Mouse (Mus musculus): ENCODE data around the gene Vtn. TPM values are rescaled to one million over a fixed set of nuclear protein-coding genes. Genes with fewer than 3 reads are reported as not detected.

Vtn gene
- polyA plus RNA-seq, 1 experiment from 2014 or later = 115 TPM

GRCm38 (mm10) chr11:78536080-78536689 lies 37.3 kb downstream of the Vtn start, which contains the start of the genes Tnfaip1 and Ift20:
Gene Tnfaip1 (minus strand): TSS chr11:78536332.
Gene Ift20 (plus strand): TSS chr11:78536361.
- Histone ChIP-seq H3K4me1 (ENCODE audit: control insufficient read depth, insufficient read depth, low read length) (peaks cover 29% of the 10 kb centered on the region), H3K9me3 (replicated peaks; ENCODE audit: control insufficient read depth, low read length, poor library complexity, severe bottlenecking) (no peaks in the 10 kb centered on the region), H3K27ac (ENCODE audit: low read length) (peak within 1 kb of the TSS; percentile 92), H3K4me2 (ENCODE audit: low read length) (peak within 1 kb of the TSS; percentile 91), H3K4me3 (ENCODE audit: low read depth, low read length) (peak within 1 kb of the TSS; percentile 67), H3K36me3 (ENCODE audit: control insufficient read depth, insufficient read depth, low read length) (peaks cover 12% of the 10 kb centered on the region; the same call in 1 of the 2 replicates), H3K9ac (ENCODE audit: low read depth, low read length) (peak within 1 kb of the TSS; percentile 83), H3K27me3 (ENCODE audit: control insufficient read depth, insufficient read depth, low read depth, low read length) (no peaks in the 10 kb centered on the region)
- WGBS = under 1% methylated on average over 52 of the region's 52 CpGs
- ATAC-seq = peak; percentile 98

DNA sequence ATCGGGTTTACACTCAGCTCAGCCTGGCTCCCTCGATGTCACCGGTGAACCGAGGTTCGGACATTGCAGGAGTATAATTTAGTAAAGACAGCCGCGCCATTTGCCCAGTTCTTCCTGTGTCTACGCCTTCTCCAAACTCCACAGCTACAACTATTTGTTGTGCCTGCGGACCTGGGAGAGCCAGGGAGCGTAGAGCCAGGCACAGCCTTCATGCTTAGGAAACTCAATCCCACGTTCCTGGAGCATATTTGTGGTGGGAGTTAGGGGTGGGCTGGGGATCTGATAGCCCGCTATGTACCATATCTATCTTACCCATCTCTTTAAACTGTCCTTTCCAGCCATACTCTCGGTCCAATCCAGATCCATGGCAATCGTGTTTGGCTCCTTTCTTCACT lies 37.8 kb downstream of the Vtn start:
- H3K36me3 ChIP-seq (ENCODE audit: control insufficient read depth, insufficient read depth, low read length) = peaks cover 14% of the 10 kb centered on the region; the same call in 1 of the 2 replicates
- H3K4me3 ChIP-seq (ENCODE audit: low read depth, low read length) = peak overlapping the region; percentile 67
- H3K4me1 ChIP-seq (ENCODE audit: control insufficient read depth, insufficient read depth, low read length) = peaks cover 29% of the 10 kb centered on the region
- no peaks in the 10 kb centered on the region for H3K27me3 ChIP-seq (ENCODE audit: control insufficient read depth, insufficient read depth, low read depth, low read length)
- 5% methylated on average over 14 of the region's 14 CpGs for WGBS
- no peak; the same call in 1 of the 2 replicates for ATAC-seq
- H3K4me2 ChIP-seq (ENCODE audit: low read length) = peak overlapping the region; percentile 91
- peak overlapping the region; percentile 83 for H3K9ac ChIP-seq (ENCODE audit: low read depth, low read length)
- peak overlapping the region; percentile 92 for H3K27ac ChIP-seq (ENCODE audit: low read length)
- H3K9me3 ChIP-seq (replicated peaks; ENCODE audit: control insufficient read depth, low read length, poor library complexity, severe bottlenecking) = no peaks in the 10 kb centered on the region

- Histone ChIP-seq H3K4me1 (ENCODE audit: control insufficient read depth, insufficient read depth, low read length) (peaks cover 16% of the 10 kb centered on the region), H3K4me2 (ENCODE audit: low read length) (no peak overlapping the region), H3K9ac (ENCODE audit: low read depth, low read length) (no peak overlapping the region), H3K4me3 (ENCODE audit: low read depth, low read length) (no peak overlapping the region), H3K36me3 (ENCODE audit: control insufficient read depth, insufficient read depth, low read length) (peaks cover 19% of the 10 kb centered on the region), H3K27me3 (ENCODE audit: control insufficient read depth, insufficient read depth, low read depth, low read length) (no peaks in the 10 kb centered on the region), H3K9me3 (replicated peaks; ENCODE audit: control insufficient read depth, low read length, poor library complexity, severe bottlenecking) (no peaks in the 10 kb centered on the region), H3K27ac (ENCODE audit: low read length) (no peak overlapping the region)
- 90% methylated on average over 3 of the region's 3 CpGs for WGBS
- no peak for ATAC-seq
These were observed 41.5 kb downstream of the Vtn start for GRCm38 (mm10) chr11:78540358-78540757.

GRCm38 (mm10) chr11:78544449-78545111 lies 45.7 kb downstream of the Vtn start:
- peaks cover 16% of the 10 kb centered on the region for H3K36me3 ChIP-seq (ENCODE audit: control insufficient read depth, insufficient read depth, low read length)
- no peak overlapping the region for H3K4me2 ChIP-seq (ENCODE audit: low read length)
- WGBS = 97% methylated on average over 7 of the region's 7 CpGs
- no peak overlapping the region for H3K4me3 ChIP-seq (ENCODE audit: low read depth, low read length)
- peaks cover 10% of the 10 kb centered on the region for H3K4me1 ChIP-seq (ENCODE audit: control insufficient read depth, insufficient read depth, low read length)
- no peak for ATAC-seq
- H3K9me3 ChIP-seq (replicated peaks; ENCODE audit: control insufficient read depth, low read length, poor library complexity, severe bottlenecking) = no peaks in the 10 kb centered on the region
- no peaks in the 10 kb centered on the region for H3K27me3 ChIP-seq (ENCODE audit: control insufficient read depth, insufficient read depth, low read depth, low read length)
- H3K27ac ChIP-seq (ENCODE audit: low read length) = no peak overlapping the region
- no peak overlapping the region for H3K9ac ChIP-seq (ENCODE audit: low read depth, low read length)

DNA sequence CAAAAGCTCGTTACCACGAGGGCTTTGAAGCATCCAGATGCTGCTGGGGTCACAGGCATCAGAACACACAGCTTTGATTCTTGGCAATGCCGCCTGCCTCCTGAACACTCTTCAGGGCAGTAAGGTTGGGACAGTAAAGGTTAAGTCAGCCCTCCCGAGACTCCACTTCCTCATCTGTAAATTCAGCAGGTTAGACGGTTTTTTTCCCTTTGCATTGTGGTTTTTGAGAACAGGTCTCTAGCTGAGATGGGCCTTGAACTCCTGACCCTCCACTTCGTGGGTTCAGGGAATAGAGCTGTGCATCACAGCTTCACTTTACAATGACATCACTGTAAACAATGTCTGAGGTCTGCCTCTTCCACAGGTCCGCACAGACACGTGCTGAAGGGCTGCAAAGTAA lies 46.3 kb downstream of the Vtn start:
- H3K36me3 ChIP-seq (ENCODE audit: control insufficient read depth, insufficient read depth, low read length) = peaks cover 12% of the 10 kb centered on the region
- ATAC-seq = no peak

DNA sequence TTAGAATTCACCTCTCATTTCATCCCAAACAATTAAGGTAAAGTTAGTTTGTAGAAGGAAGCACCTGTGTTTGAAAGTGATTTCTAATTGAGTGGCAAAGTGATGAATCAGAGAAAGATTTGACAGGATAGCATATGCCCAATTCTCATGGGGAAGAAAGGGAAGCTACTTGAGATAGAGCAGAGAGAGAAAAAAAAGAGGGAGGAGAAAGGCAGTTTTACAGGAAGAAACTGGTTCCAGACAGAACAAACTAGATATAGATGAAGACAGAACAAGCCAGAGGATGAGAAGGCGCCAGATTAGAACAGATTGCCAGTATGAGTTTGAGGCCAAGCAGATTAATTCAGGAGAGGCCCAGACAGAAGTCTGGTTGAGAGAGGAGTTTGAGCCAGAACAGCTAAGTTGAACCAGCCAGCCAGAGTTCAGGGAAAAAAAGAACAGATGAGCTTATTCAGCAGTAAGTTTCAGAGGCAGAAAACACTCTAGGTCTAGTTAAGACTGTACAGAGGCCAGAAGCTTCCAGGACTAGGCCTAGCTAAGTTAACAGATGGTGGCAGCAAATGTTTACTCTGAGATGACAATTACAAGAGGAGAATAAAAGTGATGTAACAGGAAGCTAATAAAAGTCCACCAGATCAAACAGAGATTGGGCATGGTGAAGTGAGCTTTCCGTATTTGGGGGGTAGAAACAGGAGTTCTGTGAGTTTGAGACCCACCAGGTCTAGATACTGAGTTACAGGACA lies 49.0 kb downstream of the Vtn start:
- 92% methylated on average over 2 of the region's 2 CpGs for WGBS
- no peak for ATAC-seq

More for the DNA sequence above, 46.3 kb downstream of the Vtn start:
- H3K4me2 ChIP-seq (ENCODE audit: low read length) = no peak overlapping the region
- no peaks in the 10 kb centered on the region for H3K27me3 ChIP-seq (ENCODE audit: control insufficient read depth, insufficient read depth, low read depth, low read length)
- no peak overlapping the region for H3K9ac ChIP-seq (ENCODE audit: low read depth, low read length)
- H3K4me1 ChIP-seq (ENCODE audit: control insufficient read depth, insufficient read depth, low read length) = peaks cover 13% of the 10 kb centered on the region
- no peak overlapping the region for H3K4me3 ChIP-seq (ENCODE audit: low read depth, low read length)
- H3K27ac ChIP-seq (ENCODE audit: low read length) = no peak overlapping the region
- WGBS = 76% methylated on average over 8 of the region's 8 CpGs
- no peaks in the 10 kb centered on the region for H3K9me3 ChIP-seq (replicated peaks; ENCODE audit: control insufficient read depth, low read length, poor library complexity, severe bottlenecking)

DNA sequence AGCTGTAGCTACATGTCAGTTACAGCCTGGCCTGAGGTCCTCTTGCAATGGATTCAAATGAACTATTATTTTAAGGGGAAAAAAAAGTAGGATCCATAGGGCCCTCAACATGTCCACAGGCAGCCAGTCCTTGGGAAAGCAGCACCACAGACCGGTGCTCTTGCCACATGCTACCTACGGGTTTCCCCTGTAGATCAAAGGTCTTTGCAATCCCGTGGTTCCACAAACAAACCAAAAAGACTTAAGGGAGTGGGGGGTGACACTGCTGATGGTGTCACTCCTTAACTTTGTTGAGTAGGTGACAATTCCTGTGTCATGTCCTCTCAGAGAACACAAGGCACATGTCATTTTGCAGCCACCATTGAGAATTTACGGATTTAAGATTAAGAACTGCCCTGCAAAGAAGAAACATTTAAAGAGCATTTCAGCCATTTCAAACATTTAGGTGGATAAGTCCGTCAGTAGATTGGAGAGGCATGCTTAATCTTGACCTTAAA lies 50.6 kb downstream of the Vtn start:
- H3K9ac ChIP-seq (ENCODE audit: low read depth, low read length) = peak overlapping the region; percentile 62; the same call in 1 of the 2 replicates
- 10% methylated on average over 5 of the region's 5 CpGs for WGBS
- no peaks in the 10 kb centered on the region for H3K9me3 ChIP-seq (replicated peaks; ENCODE audit: control insufficient read depth, low read length, poor library complexity, severe bottlenecking)
- peak overlapping the region; percentile 53 for H3K4me3 ChIP-seq (ENCODE audit: low read depth, low read length)
- H3K36me3 ChIP-seq (ENCODE audit: control insufficient read depth, insufficient read depth, low read length) = no peaks in the 10 kb centered on the region
- no peak for ATAC-seq
- H3K4me1 ChIP-seq (ENCODE audit: control insufficient read depth, insufficient read depth, low read length) = peaks cover 16% of the 10 kb centered on the region
- H3K4me2 ChIP-seq (ENCODE audit: low read length) = peak overlapping the region; percentile 80
- H3K27me3 ChIP-seq (ENCODE audit: control insufficient read depth, insufficient read depth, low read depth, low read length) = no peaks in the 10 kb centered on the region
- H3K27ac ChIP-seq (ENCODE audit: low read length) = no peak overlapping the region

More for the DNA sequence above, 49.0 kb downstream of the Vtn start:
- peaks cover 2% of the 10 kb centered on the region; the same call in 1 of the 2 replicates for H3K36me3 ChIP-seq (ENCODE audit: control insufficient read depth, insufficient read depth, low read length)
- H3K4me3 ChIP-seq (ENCODE audit: low read depth, low read length) = no peak overlapping the region
- peaks cover 16% of the 10 kb centered on the region for H3K4me1 ChIP-seq (ENCODE audit: control insufficient read depth, insufficient read depth, low read length)
- H3K27ac ChIP-seq (ENCODE audit: low read length) = no peak overlapping the region
- no peaks in the 10 kb centered on the region for H3K9me3 ChIP-seq (replicated peaks; ENCODE audit: control insufficient read depth, low read length, poor library complexity, severe bottlenecking)
- no peaks in the 10 kb centered on the region for H3K27me3 ChIP-seq (ENCODE audit: control insufficient read depth, insufficient read depth, low read depth, low read length)
- no peak overlapping the region for H3K4me2 ChIP-seq (ENCODE audit: low read length)
- H3K9ac ChIP-seq (ENCODE audit: low read depth, low read length) = no peak overlapping the region

- peak; percentile 100 for ATAC-seq
- Histone ChIP-seq H3K27ac (ENCODE audit: low read length) (peak within 1 kb of the TSS; percentile 92), H3K27me3 (ENCODE audit: control insufficient read depth, insufficient read depth, low read depth, low read length) (no peaks in the 10 kb centered on the region), H3K9me3 (replicated peaks; ENCODE audit: control insufficient read depth, low read length, poor library complexity, severe bottlenecking) (no peaks in the 10 kb centered on the region), H3K4me1 (ENCODE audit: control insufficient read depth, insufficient read depth, low read length) (peaks cover 16% of the 10 kb centered on the region), H3K36me3 (ENCODE audit: control insufficient read depth, insufficient read depth, low read length) (no peaks in the 10 kb centered on the region), H3K9ac (ENCODE audit: low read depth, low read length) (peak within 1 kb of the TSS; percentile 76), H3K4me2 (ENCODE audit: low read length) (peak within 1 kb of the TSS; percentile 84), H3K4me3 (ENCODE audit: low read depth, low read length) (peak within 1 kb of the TSS; percentile 53)
- under 1% methylated on average over 59 of the region's 60 CpGs for WGBS
These were observed 51.5 kb downstream of the Vtn start, which contains the start of gene Tmem97 for GRCm38 (mm10) chr11:78550168-78551058. Gene Tmem97 (minus strand): TSS chr11:78550777.

Measured in midbrain, embryonic 16.5 days (tissue).